Mouse (Mus musculus) urinary bladder, adult 18-20 months (tissue): ENCODE results near the gene Pex5l.

Experiments
- DNase-seq, 2 experiments: peaks; one replicate each; pipeline ENCODE4 v3.0.0; 2022; ENCODE audit warnings: low spot score in 2 of 2, mixed read lengths in 2 of 2

Gene Pex5l

GRCm38 (mm10) chr3:32947486-32947885 lies 195.6 kb downstream of the Pex5l start:
- DNase-seq: no peak

GRCm38 (mm10) chr3:32939802-32940501 lies 203.1 kb downstream of the Pex5l start:
- no peak for DNase-seq

- no peak for DNase-seq
Measured at GRCm38 (mm10) chr3:32924168-32924567, 218.9 kb downstream of the Pex5l start.

- DNase-seq: no peak
Measured at GRCm38 (mm10) chr3:32910071-32910551, 232.9 kb downstream of the Pex5l start.

- DNase-seq: no peak
Measured at GRCm38 (mm10) chr3:32908400-32908799, 234.6 kb downstream of the Pex5l start.

GRCm38 (mm10) chr3:32905850-32906779 lies 236.9 kb downstream of the Pex5l start:
- no peak for DNase-seq

GRCm38 (mm10) chr3:32904599-32904998 lies 238.4 kb downstream of the Pex5l start:
- DNase-seq: no peak

GRCm38 (mm10) chr3:32903462-32903861 lies 239.6 kb downstream of the Pex5l start:
- no peak for DNase-seq
